Mouse (Mus musculus) intestine, postnatal 0 days (tissue): ENCODE measurements around the gene Fcrl5. TPM values are rescaled to one million over a fixed set of nuclear protein-coding genes. Genes with fewer than 3 reads are reported as not detected.
A peak's percentile ranks its signal among the peaks of the same experiment; 100 is the strongest.

ENCODE experiments used
- ATAC-seq: fragments of 200-750 bp; cut with Nextera tagmentation; 2 replicates; pipeline ENCODE4 v1.8.0; 2017; ENCODE audit warnings: mild to moderate bottlenecking, moderate TSS enrichment, moderate library complexity
- H3K27ac ChIP-seq: fragments of 300-500 bp; sonication (generic); 2 replicates; pipeline ENCODE4 v1.5.1; 2014; ENCODE audit warnings: mild to moderate bottlenecking, low read depth, low read length, moderate library complexity
- H3K27me3 ChIP-seq: fragments of 300-500 bp; sonication (generic); replicated peaks from 2 replicates; pipeline ENCODE4 v1.6.1; 2014; ENCODE audit warnings: low read length, mixed read lengths; ENCODE audit not compliant: control insufficient read depth, insufficient read depth
- H3K36me3 ChIP-seq: fragments of 300-500 bp; sonication (generic); 2 replicates; pipeline ENCODE4 v1.6.1; 2014; ENCODE audit warnings: mild to moderate bottlenecking, moderate library complexity; ENCODE audit not compliant: control insufficient read depth, insufficient read depth
- H3K4me1 ChIP-seq: fragments of 300-500 bp; sonication (generic); replicated peaks from 2 replicates; pipeline ENCODE4 v1.6.1; 2014; ENCODE audit warnings: antibody characterized with exemption, low read length, mixed read lengths; ENCODE audit not compliant: control insufficient read depth, insufficient read depth
- H3K4me2 ChIP-seq: fragments of 300-500 bp; sonication (generic); replicated peaks from 2 replicates; pipeline ENCODE4 v1.6.1; 2014; ENCODE audit warnings: low read depth, mild to moderate bottlenecking, moderate library complexity
- H3K4me3 ChIP-seq: fragments of 300-500 bp; sonication (generic); 2 replicates; pipeline ENCODE4 v1.5.1; 2014; ENCODE audit warnings: low read depth, low read length
- H3K9ac ChIP-seq: fragments of 300-500 bp; sonication (generic); 2 replicates; pipeline ENCODE4 v1.6.1; 2014; ENCODE audit warnings: mild to moderate bottlenecking, low read depth, low read length
- H3K9me3 ChIP-seq: fragments of 300-500 bp; sonication (generic); 2 replicates; pipeline ENCODE4 v1.6.1; 2016; ENCODE audit warnings: mixed run types; ENCODE audit not compliant: control insufficient read depth
- CTCF ChIP-seq: sonication (generic); IDR thresholded peaks from 2 replicates; pipeline ENCODE4 v1.5.1; 2016; ENCODE audit warnings: low read depth, mild to moderate bottlenecking, control low read depth, antibody characterized with exemption, moderate library complexity
- WGBS: fragments of 180-500 bp; shearing (Covaris S2); extraction: QIAGEN DNeasy Blood & Tissue Kit; methylation state at CpG from one replicate; pipeline ENCODE4 v1.1.7; 2014; 5-methylcytosine and 5-hydroxymethylcytosine counted together
- polyA plus RNA-seq: library from polyadenylated mRNA; unstranded; fragments of >200 nt; fragmentation: Nextera tagmentation; extraction: Ambion mirVana; gene quantifications from 2 replicates; pipeline ENCODE4 v1.2.1, GENCODE M21; 2015

The Fcrl5 gene
- polyA plus RNA-seq, 1 experiment from 2014 or later: not detected

GRCm38 (mm10) chr3:87523701-87524100, 88.1 kb downstream of the Fcrl5 start:
- peaks cover 14% of the 10 kb centered on the region; the same call in 1 of the 2 replicates for H3K36me3 ChIP-seq
- TF ChIP-seq CTCF: no peak
- H3K9ac ChIP-seq: no peak overlapping the region
- ATAC-seq: no peak
- H3K27ac ChIP-seq: no peak overlapping the region
- 91% methylated on average over 9 of the region's 9 CpGs for WGBS
- no peaks in the 10 kb centered on the region; the same call in 1 of the 2 replicates for H3K4me1 ChIP-seq
- H3K9me3 ChIP-seq: no peaks in the 10 kb centered on the region
- H3K4me3 ChIP-seq: no peak overlapping the region
- no peak overlapping the region for H3K4me2 ChIP-seq
- no peaks in the 10 kb centered on the region for H3K27me3 ChIP-seq

DNA sequence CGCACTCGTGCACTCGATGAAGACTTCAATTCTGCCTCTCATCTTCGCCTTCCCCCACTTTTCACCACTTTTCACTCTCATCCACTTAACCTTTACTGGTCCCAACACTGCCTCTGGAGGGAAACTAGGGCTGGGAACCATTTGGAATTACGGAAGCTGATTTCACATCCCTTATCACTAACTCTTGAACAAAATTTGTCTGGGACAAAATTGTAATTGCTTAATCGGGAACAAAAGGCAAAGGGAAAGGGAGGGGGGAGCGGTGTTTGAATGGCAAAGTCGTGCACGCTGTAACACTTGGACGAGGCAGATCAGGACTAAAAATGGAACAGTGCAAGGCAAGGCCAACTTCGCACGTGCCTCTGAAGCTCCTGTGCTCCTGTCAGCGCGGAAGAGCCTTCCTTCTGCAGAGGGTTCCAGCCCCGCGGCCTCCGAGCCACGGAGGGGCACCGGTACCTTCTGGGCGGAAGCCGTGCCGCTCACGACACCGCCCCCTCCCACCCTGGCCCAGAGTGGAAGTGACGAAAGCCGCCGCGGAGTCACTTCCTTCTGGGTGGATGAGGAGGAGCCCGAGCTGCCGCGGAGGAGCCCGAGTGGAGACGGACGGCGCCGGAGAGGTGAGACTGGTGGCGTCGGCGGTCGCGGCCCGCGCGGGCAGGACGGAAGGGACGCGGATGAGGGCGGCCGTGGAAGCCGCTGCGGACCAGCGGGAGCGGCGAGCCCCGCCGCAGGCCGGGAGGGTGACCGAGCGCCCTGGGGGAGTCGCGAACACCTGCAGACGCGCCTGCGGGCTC, 89.7 kb downstream of the Fcrl5 start, which contains the start of gene Etv3:
Etv3 (plus strand) TSS at position 365 of the 794 bp plus-strand sequence.
- Histone ChIP-seq H3K27me3 (no peaks in the 10 kb centered on the region), H3K4me1 (no peaks in the 10 kb centered on the region; the same call in 1 of the 2 replicates), H3K27ac (peak within 1 kb of the TSS; percentile 91), H3K36me3 (peaks cover 26% of the 10 kb centered on the region), H3K9ac (peak within 1 kb of the TSS; percentile 96), H3K9me3 (no peaks in the 10 kb centered on the region), H3K4me3 (peak within 1 kb of the TSS; percentile 87), H3K4me2 (peak within 1 kb of the TSS; percentile 76)
- peak; percentile 39 for TF ChIP-seq CTCF
- ATAC-seq: peak; percentile 92
- 6% methylated on average over 54 of the region's 64 CpGs for WGBS

DNA sequence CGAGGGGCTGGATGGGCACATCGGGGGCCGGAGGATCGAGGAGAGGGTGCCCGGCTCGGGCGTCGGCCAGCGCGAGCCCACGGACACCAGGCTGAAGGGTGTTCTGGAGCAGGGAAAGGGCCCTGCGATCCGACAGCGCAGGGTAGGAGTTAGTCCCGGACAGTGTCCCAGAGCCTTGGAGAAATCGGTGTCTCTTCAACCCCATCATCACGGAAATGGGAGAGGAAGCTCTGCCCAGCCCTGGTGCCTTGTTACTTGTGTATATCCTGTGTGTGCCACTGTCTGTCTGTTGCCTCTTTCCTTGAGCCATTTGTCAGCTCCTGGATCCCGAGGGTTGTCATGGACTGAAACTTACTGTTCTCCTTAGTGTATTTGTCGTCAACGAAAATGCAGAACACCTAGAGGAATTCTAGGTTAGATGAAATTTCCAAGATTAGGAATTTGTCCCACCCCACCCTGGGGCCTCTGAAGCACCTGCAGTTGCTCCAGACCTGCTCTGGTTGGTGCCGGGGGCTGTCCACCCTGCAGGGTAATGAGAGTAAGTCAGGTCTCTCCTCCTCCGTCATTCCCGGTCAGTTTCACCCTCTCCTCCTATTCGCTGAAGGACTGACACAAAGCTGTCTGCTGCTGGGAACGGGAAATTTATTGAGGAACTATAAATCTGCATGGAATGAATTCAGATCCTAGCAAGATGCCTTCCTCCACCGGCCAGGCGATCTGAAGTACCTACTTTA, 90.4 kb downstream of the Fcrl5 start:
- WGBS: 4% methylated on average over 27 of the region's 27 CpGs
- H3K36me3 ChIP-seq: peaks cover 34% of the 10 kb centered on the region
- peak; percentile 60 for ATAC-seq
- no peaks in the 10 kb centered on the region; the same call in 1 of the 2 replicates for H3K4me1 ChIP-seq
- peak overlapping the region; percentile 91 for H3K27ac ChIP-seq
- H3K9me3 ChIP-seq: no peaks in the 10 kb centered on the region
- peak overlapping the region; percentile 96 for H3K9ac ChIP-seq
- peak overlapping the region; percentile 87 for H3K4me3 ChIP-seq
- no peaks in the 10 kb centered on the region for H3K27me3 ChIP-seq
- TF ChIP-seq CTCF: no peak
- peak overlapping the region; percentile 76 for H3K4me2 ChIP-seq

GRCm38 (mm10) chr3:87527139-87527538, 91.6 kb downstream of the Fcrl5 start:
- 74% methylated on average over 12 of the region's 12 CpGs for WGBS
- no peaks in the 10 kb centered on the region for H3K9me3 ChIP-seq
- H3K27me3 ChIP-seq: no peaks in the 10 kb centered on the region
- peaks cover 43% of the 10 kb centered on the region for H3K36me3 ChIP-seq
- ATAC-seq: no peak
- no peak overlapping the region for H3K4me3 ChIP-seq
- TF ChIP-seq CTCF: peak; percentile 31
- H3K4me1 ChIP-seq: no peaks in the 10 kb centered on the region; the same call in 1 of the 2 replicates
- no peak overlapping the region for H3K9ac ChIP-seq
- H3K4me2 ChIP-seq: peak overlapping the region; percentile 76
- no peak overlapping the region for H3K27ac ChIP-seq

- no peaks in the 10 kb centered on the region for H3K9me3 ChIP-seq
- H3K27ac ChIP-seq: no peak overlapping the region
These were observed 92.4 kb downstream of the Fcrl5 start for GRCm38 (mm10) chr3:87528021-87528420.

DNA sequence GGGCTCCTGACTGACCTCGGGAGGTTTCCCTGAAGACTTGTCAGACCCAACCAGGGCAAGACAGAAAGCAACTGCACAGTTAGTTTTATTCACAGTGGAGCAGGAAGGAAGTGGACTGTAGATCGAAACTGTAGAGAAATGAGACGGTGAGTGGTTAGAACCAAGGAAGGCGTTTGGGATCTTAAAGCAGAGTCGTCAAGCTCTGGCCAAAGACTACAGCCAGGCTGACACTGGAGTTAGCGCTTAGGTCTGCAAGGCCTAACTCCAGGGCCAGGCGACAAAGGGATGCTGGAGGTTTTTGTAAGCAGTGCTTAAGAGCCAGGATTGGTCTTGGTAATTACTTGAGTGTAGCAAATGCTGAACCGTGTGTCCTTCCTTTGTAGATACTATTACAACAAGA, 93.3 kb downstream of the Fcrl5 start:
- H3K27me3 ChIP-seq: no peaks in the 10 kb centered on the region
- H3K4me3 ChIP-seq: no peak overlapping the region
- no peaks in the 10 kb centered on the region for H3K9me3 ChIP-seq
- 93% methylated on average over 8 of the region's 8 CpGs for whole genome bisulfite sequencing
- no peaks in the 10 kb centered on the region; the same call in 1 of the 2 replicates for H3K4me1 ChIP-seq
- ATAC-seq: no peak
- H3K27ac ChIP-seq: no peak overlapping the region
- peaks cover 55% of the 10 kb centered on the region for H3K36me3 ChIP-seq
- no peak overlapping the region for H3K9ac ChIP-seq
- no peak overlapping the region for H3K4me2 ChIP-seq
- no peak for TF ChIP-seq CTCF

More at GRCm38 (mm10) chr3:87528021-87528420, 92.4 kb downstream of the Fcrl5 start:
- no peak overlapping the region for H3K4me2 ChIP-seq
- no peak for TF ChIP-seq CTCF
- no peak for ATAC-seq
- H3K27me3 ChIP-seq: no peaks in the 10 kb centered on the region
- no peak overlapping the region for H3K9ac ChIP-seq
- 93% methylated on average over 6 of the region's 8 CpGs for WGBS
- H3K36me3 ChIP-seq: peaks cover 50% of the 10 kb centered on the region
- no peaks in the 10 kb centered on the region; the same call in 1 of the 2 replicates for H3K4me1 ChIP-seq
- H3K4me3 ChIP-seq: no peak overlapping the region
